Mouse (Mus musculus) fat pad, adult 2 months (tissue): ENCODE results near the gene Ptrh1.

Source experiments
- DNase-seq: peaks from one replicate; pipeline ENCODE4 v3.0.0-alpha.2; 2011; ENCODE audit warnings: low read depth, low spot score; ENCODE audit errors: extremely low read depth

Gene Ptrh1

DNA sequence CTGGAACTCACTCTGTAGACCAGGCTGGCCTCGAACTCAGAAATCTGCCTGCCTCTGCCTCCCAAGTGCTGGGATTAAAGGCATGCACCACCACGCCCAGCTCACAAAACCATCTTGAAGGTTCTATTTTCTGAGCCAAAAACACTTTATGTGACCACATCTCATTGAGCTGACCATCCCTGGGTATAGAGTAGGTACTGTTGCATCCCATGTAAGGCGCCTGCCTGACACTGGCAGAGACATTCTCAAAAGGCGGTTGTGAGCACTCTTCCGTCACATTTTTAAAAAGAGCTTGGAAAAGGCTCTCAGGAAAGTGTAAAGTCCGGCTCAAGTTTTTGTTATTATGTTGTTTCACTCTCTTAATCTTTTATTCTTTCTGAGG lies 18.9 kb upstream of the Ptrh1 start:
- DNase-seq: no peak

GRCm38 (mm10) chr2:32757056-32757845 lies 18.3 kb upstream of the Ptrh1 start, which contains the start of gene Tor2a:
Gene Tor2a, plus strand, starts transcription at chr2:32757234.
- peak; percentile 57 for DNase-seq

- DNase-seq: no peak
Observed at GRCm38 (mm10) chr2:32758503-32758902, 17.1 kb upstream of the Ptrh1 start.

- no peak for DNase-seq
Observed at GRCm38 (mm10) chr2:32759001-32759400, 16.6 kb upstream of the Ptrh1 start.

DNA sequence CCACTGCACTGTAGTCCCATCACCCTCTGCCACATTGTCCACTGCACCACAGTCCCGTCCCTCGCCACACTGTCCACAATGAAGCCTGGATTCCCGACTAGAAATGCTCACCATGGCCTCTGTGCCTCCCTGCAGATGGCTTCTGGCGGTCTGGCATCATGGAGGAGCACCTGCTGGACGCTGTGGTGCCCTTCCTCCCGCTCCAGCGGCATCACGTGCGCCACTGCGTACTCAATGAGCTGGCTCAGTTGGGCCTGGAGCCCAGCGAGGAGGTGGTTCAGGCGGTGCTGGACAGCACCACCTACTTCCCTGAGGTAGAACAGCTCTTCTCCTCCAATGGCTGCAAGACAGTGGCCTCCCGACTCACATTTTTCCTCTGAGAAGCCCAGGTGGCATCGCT lies 14.2 kb upstream of the Ptrh1 start:
- no peak for DNase-seq

GRCm38 (mm10) chr2:32761859-32762258 lies 13.7 kb upstream of the Ptrh1 start:
- no peak for DNase-seq

DNA sequence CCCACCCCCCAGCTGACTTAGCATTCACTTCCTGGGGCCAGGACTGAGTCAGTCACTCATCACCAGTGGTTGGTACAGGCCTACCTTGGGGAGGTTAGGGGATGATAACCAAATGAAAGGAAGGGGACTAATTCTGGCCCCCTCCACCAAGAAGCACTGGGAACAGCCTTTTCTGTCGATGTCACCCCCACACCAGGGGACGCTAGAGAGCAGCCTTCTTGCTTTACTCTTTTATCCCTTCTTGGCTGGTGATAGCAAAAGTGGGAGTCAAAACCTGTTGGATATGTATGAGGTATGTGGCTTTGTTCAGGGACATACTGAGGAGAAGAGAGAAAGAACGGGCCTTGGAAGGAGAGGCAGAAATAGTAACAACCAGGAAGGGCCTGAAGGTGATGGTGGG lies 12.2 kb upstream of the Ptrh1 start:
- DNase-seq: no peak

GRCm38 (mm10) chr2:32767241-32767640 lies 8.3 kb upstream of the Ptrh1 start:
- DNase-seq: no peak

DNA sequence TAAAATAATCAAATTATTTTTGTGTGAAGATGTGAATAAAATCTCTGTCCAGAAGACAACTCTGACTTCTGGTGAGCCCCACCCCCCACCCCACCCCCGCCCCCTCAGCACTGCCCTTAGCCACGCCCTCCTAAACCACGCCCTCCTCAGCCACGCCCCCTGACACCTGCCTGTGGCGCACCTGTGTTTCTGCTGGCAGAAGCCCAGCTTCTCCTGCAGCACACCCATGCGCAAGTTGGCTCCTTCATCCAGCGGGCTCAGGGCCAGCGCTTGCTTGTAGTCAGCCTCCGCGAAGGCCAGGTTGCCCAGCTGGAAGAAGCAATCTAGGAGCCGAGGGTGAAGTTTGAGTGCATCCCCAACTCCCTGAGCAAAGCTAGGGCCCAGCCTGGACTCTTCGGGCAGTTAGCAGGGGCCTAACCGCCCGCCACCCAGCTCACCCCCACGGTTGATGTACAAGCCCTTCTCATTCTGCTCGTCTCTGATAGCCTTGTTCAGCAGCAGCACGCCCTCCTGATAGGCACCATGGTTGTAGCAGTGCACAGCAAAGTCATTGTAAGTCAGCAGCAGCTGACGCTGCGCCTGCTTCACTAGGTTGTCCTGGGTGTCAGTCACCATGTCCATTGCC lies 6.8 kb upstream of the Ptrh1 start:
- DNase-seq: peak; percentile 42

GRCm38 (mm10) chr2:32769327-32770085 lies 6.1 kb upstream of the Ptrh1 start:
- DNase-seq: no peak

GRCm38 (mm10) chr2:32771886-32772285 lies 3.7 kb upstream of the Ptrh1 start:
- DNase-seq: no peak

DNA sequence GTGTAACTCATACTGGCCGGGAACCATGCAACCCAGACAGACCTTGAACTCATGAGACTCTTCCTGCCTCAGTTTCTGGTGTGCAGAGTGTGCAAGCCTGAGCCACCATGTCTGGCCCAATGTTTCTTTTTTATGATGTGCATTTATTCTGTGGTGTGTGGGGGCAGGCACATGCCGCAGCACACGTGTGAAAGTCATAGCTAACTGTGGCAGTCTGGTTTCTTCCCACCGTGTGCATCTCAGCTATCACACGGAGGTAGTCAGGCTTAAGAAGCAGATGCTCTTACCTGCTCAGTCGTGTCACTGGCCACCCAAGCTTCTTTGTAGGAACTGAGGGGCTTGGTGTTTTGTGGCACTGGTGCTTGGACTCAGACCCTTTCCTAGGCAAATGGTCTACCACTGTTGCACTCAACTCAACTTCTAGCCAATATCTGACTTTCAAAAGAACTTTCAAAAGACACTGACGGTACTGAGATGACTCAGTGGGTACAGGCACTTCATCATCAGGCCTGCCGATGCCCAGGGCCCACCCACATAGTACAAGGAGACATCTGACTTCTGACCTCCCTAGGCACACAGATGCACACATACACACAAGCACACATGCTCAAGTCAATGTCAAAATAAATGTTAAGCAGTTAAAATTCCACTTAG lies 2.8 kb upstream of the Ptrh1 start:
- no peak for DNase-seq

DNA sequence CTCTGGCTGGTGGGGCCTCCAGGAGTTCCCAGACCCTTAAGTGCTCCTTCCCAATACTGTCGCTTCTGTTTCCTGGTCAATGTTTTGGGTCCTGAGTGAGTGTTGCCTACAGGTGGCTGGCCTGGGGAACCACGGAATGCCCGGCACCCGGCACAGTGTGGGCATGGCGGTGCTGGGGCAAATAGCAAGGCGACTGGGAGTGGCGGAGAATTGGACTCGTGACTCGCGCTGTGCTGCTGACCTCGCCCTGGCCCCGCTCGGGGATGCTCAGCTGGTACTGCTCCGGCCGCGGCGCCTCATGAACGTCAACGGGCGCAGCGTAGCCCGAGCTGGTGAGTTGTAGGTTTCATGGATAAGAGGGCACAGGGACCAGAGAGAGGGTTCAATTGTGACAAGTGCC lies 606 bp downstream of the Ptrh1 start:
- no peak for DNase-seq

DNA sequence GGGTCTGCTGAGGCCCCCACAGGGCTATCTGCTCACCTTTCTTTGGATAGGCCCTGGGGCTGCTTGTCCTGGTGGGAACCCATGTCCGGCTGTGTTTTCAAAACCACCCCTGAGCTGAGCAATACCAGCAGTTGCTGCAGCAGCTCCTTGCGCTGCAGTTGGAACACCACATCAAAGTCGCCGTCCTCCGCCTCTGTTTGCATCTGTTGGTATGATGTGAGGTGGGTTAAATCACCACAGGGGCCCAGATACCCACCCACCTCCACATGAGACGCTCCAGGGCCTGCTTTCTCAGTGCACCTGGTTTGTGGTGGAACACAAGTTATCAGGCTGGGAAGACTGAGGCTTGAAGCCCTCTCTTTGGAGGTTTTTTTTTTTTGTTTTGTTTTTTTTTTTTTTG lies 2.5 kb downstream of the Ptrh1 start:
- no peak for DNase-seq

DNA sequence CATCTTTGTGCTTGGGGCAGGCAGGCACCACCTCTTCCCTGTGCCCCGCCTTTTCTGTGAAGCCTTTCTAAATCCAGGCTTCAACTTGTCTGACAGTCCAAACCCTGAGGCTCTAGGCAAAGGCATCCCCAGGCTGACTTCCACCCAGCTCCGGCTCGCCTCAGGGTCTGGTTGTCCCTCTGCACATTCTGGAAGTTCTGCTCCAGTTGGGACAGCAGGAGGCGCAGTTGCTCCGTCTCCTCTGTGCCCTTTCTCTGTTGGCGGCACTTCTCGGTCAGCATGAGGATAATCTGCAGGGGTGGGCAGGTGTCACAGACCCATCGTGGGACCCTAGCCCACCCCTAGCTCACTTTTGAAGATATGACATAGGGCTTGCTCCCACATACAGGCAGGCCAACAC lies 3.5 kb downstream of the Ptrh1 start:
- no peak for DNase-seq

GRCm38 (mm10) chr2:32779714-32780113 lies 4.1 kb downstream of the Ptrh1 start:
- DNase-seq: no peak

DNA sequence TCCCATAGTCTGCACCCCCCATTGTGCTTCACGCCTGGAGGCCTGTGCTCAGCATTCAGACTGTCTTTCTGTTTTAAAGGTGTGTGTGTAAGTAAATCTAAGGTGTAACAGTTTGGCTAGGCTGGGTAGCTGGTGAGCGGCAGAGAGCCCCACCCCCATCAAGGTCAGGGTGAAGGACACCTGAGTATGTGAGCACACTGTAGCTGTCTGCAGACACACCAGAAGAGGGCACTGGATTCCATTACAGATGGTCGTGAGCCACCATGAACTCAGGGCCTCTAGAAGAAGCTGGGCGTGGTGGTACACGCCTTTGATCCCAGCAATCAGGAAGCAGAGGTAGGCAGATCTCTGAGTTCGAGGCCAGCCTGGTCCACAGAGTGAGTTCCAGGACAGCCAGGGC lies 6.1 kb downstream of the Ptrh1 start:
- DNase-seq: no peak

DNA sequence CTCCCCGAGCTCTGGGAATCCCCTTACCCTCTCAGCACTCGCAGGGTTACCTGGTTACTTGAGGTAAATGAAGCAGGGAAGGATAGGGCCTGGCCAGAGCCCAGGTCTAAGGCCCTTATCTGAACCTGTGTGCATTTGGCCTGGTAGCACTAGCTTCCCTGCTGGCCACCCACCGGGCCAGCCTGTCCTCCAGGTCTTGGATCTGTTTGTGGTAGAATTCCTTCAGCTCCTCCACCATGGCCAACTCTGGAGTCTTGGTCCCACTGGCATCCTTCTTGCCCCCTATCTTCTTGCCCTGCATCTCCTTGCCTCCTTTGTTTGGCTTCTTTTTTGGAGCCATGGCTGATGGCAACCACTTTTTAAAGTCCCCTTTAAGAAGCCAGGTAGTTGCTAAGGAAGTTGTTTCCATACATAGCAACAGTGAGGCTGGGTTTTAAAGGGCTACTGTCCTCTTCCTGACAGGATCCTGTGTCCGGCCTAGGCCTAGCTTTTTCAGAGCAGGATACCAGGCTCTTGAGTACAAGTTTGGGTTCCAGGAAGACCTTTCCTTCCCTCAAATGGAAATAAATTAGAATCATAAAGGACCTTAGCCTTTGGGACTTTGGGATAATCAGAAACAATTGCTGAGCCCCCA lies 8.6 kb downstream of the Ptrh1 start, which contains the start of gene Cfap157:
TSS of gene Cfap157 (minus strand) at position 381 of the 634 bp plus-strand sequence.
- no peak for DNase-seq

- no peak for DNase-seq
Observed at GRCm38 (mm10) chr2:32787176-32787575, 11.6 kb downstream of the Ptrh1 start.

GRCm38 (mm10) chr2:32788581-32788980 lies 13.0 kb downstream of the Ptrh1 start:
- DNase-seq: no peak

- DNase-seq: no peak
Observed at GRCm38 (mm10) chr2:32791297-32791696, 15.7 kb downstream of the Ptrh1 start.
